Mouse (Mus musculus): ENCODE data around the gene Uvrag. TPM values are rescaled to one million over a fixed set of nuclear protein-coding genes. Genes with fewer than 3 reads are reported as not detected.

The Uvrag gene
- polyA plus RNA-seq, 1 experiment from 2014 or later: 10.1 TPM

- DNase-seq (ENCODE audit: low spot score, missing footprints) (no peak), ATAC-seq (ENCODE audit: low FRiP score) (no peak)
- H3K27me3 ChIP-seq (ENCODE audit: control insufficient read depth, insufficient read depth, low read length): no peaks in the 10 kb centered on the region
- H3K9ac ChIP-seq (ENCODE audit: low read length): no peak overlapping the region
- 79% methylated on average over 1 of the region's 1 CpGs for WGBS
- H3K9me3 ChIP-seq (ENCODE audit: control insufficient read depth, low read length): no peaks in the 10 kb centered on the region
- no peak overlapping the region for H3K4me2 ChIP-seq
- no peak overlapping the region for H3K4me3 ChIP-seq (ENCODE audit: low read depth, low read length)
- H3K4me1 ChIP-seq (ENCODE audit: control insufficient read depth, insufficient read depth, low read length): no peaks in the 10 kb centered on the region
- H3K36me3 ChIP-seq (ENCODE audit: control insufficient read depth, insufficient read depth, low read length): no peaks in the 10 kb centered on the region
- H3K27ac ChIP-seq (ENCODE audit: low read depth, low read length): no peak overlapping the region
Observed at GRCm38 (mm10) chr7:98956609-98957008, 184.3 kb downstream of the Uvrag start.

- Histone ChIP-seq H3K4me2 (no peak overlapping the region), H3K27ac (ENCODE audit: low read depth, low read length) (no peak overlapping the region), H3K4me3 (ENCODE audit: low read depth, low read length) (no peak overlapping the region), H3K36me3 (ENCODE audit: control insufficient read depth, insufficient read depth, low read length) (no peaks in the 10 kb centered on the region), H3K4me1 (ENCODE audit: control insufficient read depth, insufficient read depth, low read length) (no peaks in the 10 kb centered on the region), H3K9me3 (ENCODE audit: control insufficient read depth, low read length) (no peaks in the 10 kb centered on the region), H3K27me3 (ENCODE audit: control insufficient read depth, insufficient read depth, low read length) (no peaks in the 10 kb centered on the region), H3K9ac (ENCODE audit: low read length) (no peak overlapping the region)
- DNase-seq (ENCODE audit: low spot score, missing footprints): no peak
- ATAC-seq (ENCODE audit: low FRiP score): no peak
- 80% methylated on average over 3 of the region's 3 CpGs for WGBS
Observed at GRCm38 (mm10) chr7:98953649-98954048, 187.3 kb downstream of the Uvrag start.

- Histone ChIP-seq H3K9ac (ENCODE audit: low read length) (no peak overlapping the region), H3K9me3 (ENCODE audit: control insufficient read depth, low read length) (no peaks in the 10 kb centered on the region), H3K27ac (ENCODE audit: low read depth, low read length) (no peak overlapping the region), H3K4me2 (no peak overlapping the region), H3K27me3 (ENCODE audit: control insufficient read depth, insufficient read depth, low read length) (no peaks in the 10 kb centered on the region), H3K4me3 (ENCODE audit: low read depth, low read length) (no peak overlapping the region), H3K36me3 (ENCODE audit: control insufficient read depth, insufficient read depth, low read length) (no peaks in the 10 kb centered on the region), H3K4me1 (ENCODE audit: control insufficient read depth, insufficient read depth, low read length) (no peaks in the 10 kb centered on the region)
- no peak for DNase-seq (ENCODE audit: low spot score, missing footprints)
- no peak for ATAC-seq (ENCODE audit: low FRiP score)
- WGBS: 82% methylated on average over 3 of the region's 3 CpGs
Observed at GRCm38 (mm10) chr7:98944986-98945385, 196.0 kb downstream of the Uvrag start.

DNA sequence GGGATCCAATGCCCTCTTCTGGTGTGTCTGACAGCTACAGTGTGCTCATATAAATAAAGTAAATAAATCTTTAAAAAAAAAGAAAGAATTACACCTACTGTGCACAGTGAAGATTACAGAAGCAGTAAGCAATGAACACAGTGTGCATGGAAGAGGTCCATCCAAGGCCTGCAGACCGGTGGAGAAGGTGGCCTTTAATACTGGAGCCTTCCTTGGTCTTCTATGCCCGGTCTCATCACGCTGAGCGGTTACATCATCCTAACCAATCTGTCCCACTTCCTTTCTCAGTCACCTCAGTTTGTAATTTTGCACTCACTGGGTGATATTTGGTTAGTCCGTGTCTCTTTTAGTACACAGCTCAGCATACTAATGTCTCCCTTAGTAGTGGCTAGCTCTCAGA lies 197.3 kb downstream of the Uvrag start:
- Histone ChIP-seq H3K27me3 (ENCODE audit: control insufficient read depth, insufficient read depth, low read length) (no peaks in the 10 kb centered on the region), H3K9ac (ENCODE audit: low read length) (no peak overlapping the region), H3K4me3 (ENCODE audit: low read depth, low read length) (no peak overlapping the region), H3K36me3 (ENCODE audit: control insufficient read depth, insufficient read depth, low read length) (no peaks in the 10 kb centered on the region), H3K4me1 (ENCODE audit: control insufficient read depth, insufficient read depth, low read length) (no peaks in the 10 kb centered on the region), H3K9me3 (ENCODE audit: control insufficient read depth, low read length) (no peaks in the 10 kb centered on the region), H3K27ac (ENCODE audit: low read depth, low read length) (no peak overlapping the region), H3K4me2 (no peak overlapping the region)
- ATAC-seq (ENCODE audit: low FRiP score): no peak
- no peak for DNase-seq (ENCODE audit: low spot score, missing footprints)
- 89% methylated on average over 5 of the region's 5 CpGs for whole genome bisulfite sequencing

GRCm38 (mm10) chr7:98942746-98943145 lies 198.2 kb downstream of the Uvrag start:
- Histone ChIP-seq H3K27me3 (ENCODE audit: control insufficient read depth, insufficient read depth, low read length) (no peaks in the 10 kb centered on the region), H3K9me3 (ENCODE audit: control insufficient read depth, low read length) (no peaks in the 10 kb centered on the region), H3K4me1 (ENCODE audit: control insufficient read depth, insufficient read depth, low read length) (no peaks in the 10 kb centered on the region), H3K9ac (ENCODE audit: low read length) (no peak overlapping the region), H3K27ac (ENCODE audit: low read depth, low read length) (no peak overlapping the region), H3K4me3 (ENCODE audit: low read depth, low read length) (no peak overlapping the region), H3K4me2 (no peak overlapping the region), H3K36me3 (ENCODE audit: control insufficient read depth, insufficient read depth, low read length) (no peaks in the 10 kb centered on the region)
- 81% methylated on average over 6 of the region's 6 CpGs for WGBS
- DNase-seq (ENCODE audit: low spot score, missing footprints): no peak
- no peak for ATAC-seq (ENCODE audit: low FRiP score)

- no peak overlapping the region for H3K4me2 ChIP-seq
- H3K27me3 ChIP-seq (ENCODE audit: control insufficient read depth, insufficient read depth, low read length): no peaks in the 10 kb centered on the region
- WGBS: 94% methylated on average over 6 of the region's 6 CpGs
- no peak overlapping the region for H3K9ac ChIP-seq (ENCODE audit: low read length)
- ATAC-seq (ENCODE audit: low FRiP score) (no peak), DNase-seq (ENCODE audit: low spot score, missing footprints) (no peak)
- no peak overlapping the region for H3K27ac ChIP-seq (ENCODE audit: low read depth, low read length)
- H3K36me3 ChIP-seq (ENCODE audit: control insufficient read depth, insufficient read depth, low read length): no peaks in the 10 kb centered on the region
- no peaks in the 10 kb centered on the region for H3K9me3 ChIP-seq (ENCODE audit: control insufficient read depth, low read length)
- no peak overlapping the region for H3K4me3 ChIP-seq (ENCODE audit: low read depth, low read length)
- no peaks in the 10 kb centered on the region; the same call in 1 of the 2 replicates for H3K4me1 ChIP-seq (ENCODE audit: control insufficient read depth, insufficient read depth, low read length)
Observed at GRCm38 (mm10) chr7:98939194-98939593, 201.7 kb downstream of the Uvrag start.

DNA sequence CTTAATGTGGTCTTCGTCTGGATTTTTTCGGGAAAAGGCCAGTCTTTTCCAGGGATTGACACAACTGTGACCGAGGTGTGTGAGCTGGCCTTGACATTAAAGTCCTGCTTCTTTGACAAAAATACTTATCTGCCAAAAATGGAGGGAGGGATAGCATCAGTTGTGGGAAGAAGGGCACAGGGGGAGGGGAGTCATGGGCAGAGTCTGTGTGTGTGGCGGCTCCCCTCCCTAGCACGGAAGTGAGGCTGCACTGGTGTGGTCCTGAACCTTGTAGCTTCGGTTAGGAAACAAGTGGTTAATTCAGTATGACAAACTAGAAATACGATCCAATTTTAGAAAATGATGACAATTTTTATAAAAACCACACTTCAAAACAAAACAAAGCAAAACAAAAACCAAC lies 202.3 kb downstream of the Uvrag start:
- 91% methylated on average over 7 of the region's 7 CpGs for WGBS
- DNase-seq (ENCODE audit: low spot score, missing footprints) (no peak), ATAC-seq (ENCODE audit: low FRiP score) (no peak)
- Histone ChIP-seq H3K9me3 (ENCODE audit: control insufficient read depth, low read length) (no peaks in the 10 kb centered on the region), H3K4me2 (no peak overlapping the region), H3K4me3 (ENCODE audit: low read depth, low read length) (no peak overlapping the region), H3K4me1 (ENCODE audit: control insufficient read depth, insufficient read depth, low read length) (no peaks in the 10 kb centered on the region; the same call in 1 of the 2 replicates), H3K36me3 (ENCODE audit: control insufficient read depth, insufficient read depth, low read length) (no peaks in the 10 kb centered on the region), H3K27me3 (ENCODE audit: control insufficient read depth, insufficient read depth, low read length) (no peaks in the 10 kb centered on the region), H3K9ac (ENCODE audit: low read length) (no peak overlapping the region), H3K27ac (ENCODE audit: low read depth, low read length) (no peak overlapping the region)

DNA sequence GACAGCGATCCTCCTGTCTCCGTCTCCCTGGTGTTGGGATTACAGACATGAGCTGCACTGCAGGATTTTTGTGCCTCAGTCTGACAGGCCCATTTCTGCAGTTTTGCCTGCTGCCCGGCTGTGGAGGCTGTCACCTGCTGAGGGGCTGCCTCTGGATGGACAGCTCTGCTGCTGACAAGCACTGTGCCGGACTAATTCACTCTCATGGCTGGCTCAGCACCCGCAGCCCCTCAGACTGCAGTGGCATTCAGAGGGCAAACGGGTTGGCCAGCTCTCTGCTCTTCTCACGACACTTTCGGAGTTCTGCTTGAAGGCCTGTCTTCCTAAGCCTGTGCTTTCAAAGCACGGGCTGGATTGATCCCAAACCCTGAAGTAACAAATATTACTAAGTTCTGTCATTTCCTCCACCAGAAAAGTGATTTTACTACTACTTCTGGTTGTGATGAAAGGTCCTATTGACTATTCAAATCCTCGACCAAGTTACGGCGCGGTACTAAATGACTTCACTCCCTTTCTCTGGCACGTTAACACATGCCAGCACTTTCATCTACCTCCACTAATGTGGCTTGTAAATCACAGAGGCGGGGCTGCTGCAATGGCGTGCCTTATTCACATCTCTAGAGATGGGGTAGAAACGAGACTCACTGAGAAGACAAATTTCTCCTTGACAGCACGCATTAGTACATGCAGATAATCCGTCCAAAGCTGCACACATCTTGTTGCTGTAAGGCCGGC lies 203.7 kb downstream of the Uvrag start:
- Histone ChIP-seq H3K4me2 (no peak overlapping the region), H3K27me3 (ENCODE audit: control insufficient read depth, insufficient read depth, low read length) (no peaks in the 10 kb centered on the region), H3K9ac (ENCODE audit: low read length) (no peak overlapping the region), H3K9me3 (ENCODE audit: control insufficient read depth, low read length) (no peaks in the 10 kb centered on the region), H3K4me3 (ENCODE audit: low read depth, low read length) (no peak overlapping the region), H3K36me3 (ENCODE audit: control insufficient read depth, insufficient read depth, low read length) (no peaks in the 10 kb centered on the region), H3K27ac (ENCODE audit: low read depth, low read length) (no peak overlapping the region), H3K4me1 (ENCODE audit: control insufficient read depth, insufficient read depth, low read length) (no peaks in the 10 kb centered on the region; the same call in 1 of the 2 replicates)
- ATAC-seq (ENCODE audit: low FRiP score) (no peak), DNase-seq (ENCODE audit: low spot score, missing footprints) (no peak)
- WGBS: 76% methylated on average over 20 of the region's 20 CpGs

DNA sequence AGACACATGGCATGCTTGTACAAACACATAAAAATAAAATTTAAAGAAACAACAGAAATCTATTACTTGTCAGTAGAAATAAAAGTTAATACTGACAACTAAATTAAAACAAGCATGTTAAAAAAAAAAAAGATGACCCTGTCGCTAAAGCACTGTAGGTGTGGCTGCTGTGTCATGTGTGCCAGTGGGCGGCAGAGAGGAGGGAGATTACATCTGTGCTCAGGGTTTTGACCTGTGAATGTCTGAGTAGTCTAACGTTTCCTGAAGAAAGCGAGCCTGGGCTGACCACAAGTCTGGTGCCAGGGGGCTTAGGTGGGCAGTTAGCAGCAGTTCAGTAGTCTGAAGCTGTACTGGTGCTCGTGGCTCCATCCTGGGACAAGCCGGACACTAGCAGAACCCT lies 205.2 kb downstream of the Uvrag start:
- Histone ChIP-seq H3K36me3 (ENCODE audit: control insufficient read depth, insufficient read depth, low read length) (no peaks in the 10 kb centered on the region), H3K27me3 (ENCODE audit: control insufficient read depth, insufficient read depth, low read length) (no peaks in the 10 kb centered on the region), H3K9me3 (ENCODE audit: control insufficient read depth, low read length) (no peaks in the 10 kb centered on the region), H3K4me1 (ENCODE audit: control insufficient read depth, insufficient read depth, low read length) (no peaks in the 10 kb centered on the region; the same call in 1 of the 2 replicates), H3K27ac (ENCODE audit: low read depth, low read length) (no peak overlapping the region), H3K4me3 (ENCODE audit: low read depth, low read length) (no peak overlapping the region), H3K9ac (ENCODE audit: low read length) (no peak overlapping the region), H3K4me2 (no peak overlapping the region)
- no peak for ATAC-seq (ENCODE audit: low FRiP score)
- 88% methylated on average over 6 of the region's 6 CpGs for WGBS
- DNase-seq (ENCODE audit: low spot score, missing footprints): no peak
